Mouse (Mus musculus) B cell, adult 2 months (primary cell): ENCODE measurements around the gene Pycr2.
"Not testable (repeated sequence)": the region's sequence is repeated elsewhere in the genome, so short reads cannot be mapped to it uniquely, and the experiment has no call there.

ENCODE experiments used
- DNase-seq, 2 experiments: peaks; one replicate each; pipeline ENCODE4 v3.0.0; 2022

Pycr2 gene

DNA sequence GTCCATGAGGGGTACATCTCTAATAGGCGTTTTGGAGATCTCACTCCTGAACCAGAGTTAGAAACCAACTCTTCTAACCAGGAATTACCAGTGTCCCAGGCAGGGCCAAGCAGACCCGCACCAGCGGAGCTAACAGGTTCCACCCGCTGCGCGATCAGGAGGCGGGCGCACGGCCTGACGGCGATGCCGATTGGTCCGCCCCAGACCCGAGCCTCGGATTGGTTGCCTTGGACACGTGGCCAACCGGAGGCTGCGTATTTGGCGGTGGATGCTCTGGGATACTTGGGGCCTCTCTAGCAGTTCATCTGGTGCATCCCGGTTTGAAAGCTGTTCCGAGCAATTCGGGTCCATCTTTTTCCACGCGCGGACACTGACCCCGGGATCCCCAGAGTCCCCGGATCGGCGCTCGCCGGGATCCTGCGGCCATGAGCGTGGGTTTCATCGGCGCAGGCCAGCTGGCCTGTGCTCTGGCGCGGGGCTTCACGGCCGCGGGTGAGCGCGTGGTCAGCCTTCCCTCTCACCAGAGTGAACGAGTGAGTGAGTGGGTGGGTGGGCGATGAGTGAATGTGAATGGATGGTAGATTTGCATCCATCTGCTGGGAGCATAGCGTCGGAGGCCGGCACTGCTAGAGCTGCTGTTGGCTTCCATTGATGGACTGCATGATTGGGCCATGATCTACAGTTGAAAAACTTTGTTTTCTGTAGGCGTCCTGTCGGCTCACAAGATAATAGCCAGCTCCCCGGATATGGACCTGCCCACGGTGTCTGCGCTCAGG, at the start of gene Pycr2:
Pycr2 (plus strand) TSS at position 255 of the 776 bp plus-strand sequence.
- peak; percentile 89 to 90 for DNase-seq

DNA sequence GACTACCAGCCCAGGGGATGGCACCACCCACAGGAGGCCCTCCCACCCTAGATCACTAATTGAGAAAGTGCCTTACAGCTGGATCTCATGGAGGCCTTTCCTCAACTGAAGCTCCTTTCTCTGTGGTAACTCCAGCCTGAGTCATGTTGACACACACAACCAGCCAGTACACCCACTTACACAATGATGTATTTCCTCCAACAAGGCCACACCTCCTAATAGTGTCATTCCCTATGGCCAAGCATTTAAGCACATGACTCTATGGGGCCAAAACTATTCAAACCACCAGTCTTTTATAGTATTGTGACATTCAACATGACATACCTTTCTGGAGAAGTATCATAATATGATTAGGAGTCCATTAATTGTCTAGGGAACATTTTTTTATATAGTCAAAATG, 45.3 kb upstream of the Pycr2 start:
- DNase-seq = no peak

GRCm38 (mm10) chr1:180860030-180860429, 44.1 kb upstream of the Pycr2 start:
- DNase-seq = no peak

DNA sequence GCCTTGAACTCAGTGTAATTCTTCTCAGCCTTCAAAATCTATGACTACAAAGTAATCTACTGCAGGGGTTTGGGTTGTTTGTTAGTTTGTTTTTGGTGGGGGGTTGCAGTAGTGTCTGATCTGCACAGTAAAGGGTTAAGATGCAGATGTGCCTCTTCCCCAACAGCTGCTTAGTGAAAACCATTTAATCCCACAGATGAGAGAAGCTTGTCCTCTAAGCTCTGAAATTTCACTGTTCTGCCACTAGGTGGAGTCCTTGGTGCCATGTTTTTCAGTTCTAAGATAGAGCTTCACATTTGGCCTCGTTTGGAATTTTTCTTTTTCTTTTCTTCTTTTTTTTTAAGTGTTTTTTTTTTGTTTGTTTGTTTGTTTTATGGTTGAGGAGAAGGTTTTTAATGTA, 40.5 kb upstream of the Pycr2 start:
- DNase-seq = peak; percentile 58

DNA sequence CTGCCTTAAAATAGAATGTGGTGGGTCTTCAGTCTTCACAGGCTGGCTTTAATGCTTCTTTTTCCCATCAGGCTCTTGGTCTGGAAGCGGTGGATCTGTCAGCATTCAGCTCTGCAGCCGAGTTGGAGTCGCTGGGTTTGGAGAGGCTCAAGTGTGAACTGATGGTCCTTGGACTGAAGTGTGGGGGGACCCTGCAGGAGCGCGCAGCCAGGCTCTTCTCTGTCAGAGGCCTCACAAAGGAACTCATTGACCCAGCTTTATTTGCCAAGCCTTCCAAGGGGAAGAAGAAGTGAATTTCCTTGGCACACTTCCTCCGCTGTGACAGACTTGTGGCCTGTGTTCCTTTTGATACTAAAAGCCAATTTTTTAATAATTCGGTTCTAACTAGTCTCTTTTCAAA, 38.1 kb upstream of the Pycr2 start:
- no peak for DNase-seq

GRCm38 (mm10) chr1:180870122-180870650, 33.9 kb upstream of the Pycr2 start:
- no peak for DNase-seq

DNA sequence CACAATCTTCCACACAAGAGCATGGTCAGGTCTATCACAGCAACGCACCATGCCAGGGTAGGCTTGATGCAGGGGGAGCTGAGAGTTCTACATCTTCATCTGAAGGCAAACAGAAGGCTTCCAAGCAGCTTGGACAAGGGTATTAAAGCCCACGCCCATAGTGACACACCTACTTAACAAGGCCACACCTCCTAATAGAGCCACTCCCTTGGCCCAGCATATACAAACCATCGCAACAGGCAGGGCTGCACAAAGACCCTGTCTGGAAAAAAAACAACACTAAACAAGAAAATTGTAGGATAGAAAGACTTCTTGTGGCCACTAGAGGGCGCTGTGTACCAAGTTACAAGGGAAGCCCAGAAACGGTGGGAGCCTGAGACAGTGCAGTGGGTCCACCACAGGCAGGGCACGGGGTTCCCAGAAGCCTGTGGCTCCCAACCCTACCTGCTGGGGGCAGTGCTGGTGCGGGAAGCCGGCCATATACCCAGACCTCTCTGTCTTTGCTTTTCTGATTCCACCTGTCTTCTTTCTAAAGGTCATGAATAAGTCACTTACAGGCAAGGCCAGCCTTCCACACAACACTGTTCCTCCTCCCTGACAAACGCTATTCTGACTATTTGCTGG, 30.1 kb upstream of the Pycr2 start:
- peak; percentile 80 to 82 for DNase-seq

DNA sequence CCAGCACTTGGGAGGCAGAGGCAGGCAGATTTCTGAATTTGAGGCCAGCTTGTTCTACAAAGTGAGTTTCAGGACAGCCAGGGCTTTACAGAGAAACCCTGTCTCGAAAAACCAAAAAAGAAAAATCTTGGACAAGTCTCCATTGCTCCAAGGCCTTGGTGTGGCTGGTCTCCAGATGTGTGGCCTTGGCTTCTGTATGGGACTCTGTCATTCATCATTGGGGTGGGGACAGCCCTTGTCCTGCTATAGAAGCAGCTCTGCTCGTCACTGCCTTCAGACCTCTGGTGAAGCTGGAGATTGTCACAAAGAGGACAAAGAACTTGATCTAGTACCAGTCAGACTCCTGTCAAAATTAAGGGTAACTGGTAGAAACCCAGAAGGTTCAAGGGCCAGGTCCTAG, 29.5 kb upstream of the Pycr2 start:
- no peak for DNase-seq

- peak; percentile 46 to 55 for DNase-seq
Measured at GRCm38 (mm10) chr1:180875126-180875525, 29.0 kb upstream of the Pycr2 start.

GRCm38 (mm10) chr1:180877466-180877865, 26.6 kb upstream of the Pycr2 start:
- DNase-seq = peak in 1 of 2 experiments; percentile 20

DNA sequence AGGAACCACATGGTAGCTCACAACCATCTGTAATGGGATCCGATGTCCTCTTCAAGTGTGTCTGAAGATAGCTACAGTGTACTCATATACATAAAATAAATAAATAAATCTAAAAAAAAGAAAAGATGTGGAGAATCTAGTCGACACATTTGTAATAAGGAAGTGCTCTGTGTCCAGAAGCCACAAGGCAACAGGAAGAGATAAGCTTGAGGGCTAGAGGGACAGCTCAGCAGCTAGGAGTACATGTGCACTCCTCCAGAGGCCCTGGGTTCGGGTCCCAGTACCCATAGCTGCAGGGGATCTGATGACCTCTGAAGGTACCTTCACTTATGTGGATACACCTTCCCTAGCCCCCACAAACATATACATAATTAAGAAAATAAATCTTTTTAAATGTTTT, 22.3 kb upstream of the Pycr2 start:
- no peak for DNase-seq

GRCm38 (mm10) chr1:180883731-180884130, 20.4 kb upstream of the Pycr2 start:
- no peak for DNase-seq

DNA sequence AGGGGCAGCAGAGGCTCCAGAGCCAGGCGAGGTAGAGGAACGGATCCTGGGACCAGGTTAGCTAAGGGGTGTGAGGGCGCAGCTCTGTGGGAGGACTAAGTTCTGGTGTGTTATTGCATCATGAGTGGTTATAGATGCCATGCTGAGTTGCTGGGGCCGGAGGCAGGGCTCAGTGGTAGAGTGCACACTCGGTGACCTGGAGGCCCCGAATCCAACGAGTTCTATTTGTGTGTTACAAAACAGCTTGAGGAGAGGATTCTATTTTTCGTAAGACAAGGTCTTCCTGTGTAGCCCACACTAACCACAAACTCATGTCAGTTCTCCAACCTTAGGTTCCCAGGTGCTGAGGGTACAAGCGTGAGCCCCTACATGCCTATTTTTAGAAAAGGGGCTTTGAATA, 19.6 kb upstream of the Pycr2 start:
- DNase-seq = peak; percentile 29 to 40

DNA sequence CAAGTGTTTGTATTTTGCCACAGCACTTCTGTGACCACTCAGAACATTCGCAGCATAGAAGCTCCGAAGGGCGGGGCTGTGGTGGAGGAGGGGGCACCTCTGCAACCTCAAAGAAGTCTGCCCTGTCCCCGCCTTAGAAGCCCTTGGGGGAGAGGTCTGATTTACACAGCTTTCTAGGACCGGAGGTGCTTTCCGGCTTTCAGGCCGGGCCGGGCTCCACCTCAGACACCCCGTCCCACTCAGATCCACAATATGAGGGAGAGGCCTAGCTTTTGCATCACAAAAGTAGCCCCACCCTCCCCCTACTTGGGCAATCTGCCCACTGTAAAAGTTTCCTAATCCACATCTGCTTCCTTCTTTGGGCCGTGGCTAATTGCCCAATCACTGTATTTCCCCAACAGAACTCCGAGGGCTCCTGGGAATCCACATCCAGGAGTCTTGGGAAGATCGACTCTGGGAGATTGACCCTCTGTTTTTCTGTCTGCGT, 15.5 kb upstream of the Pycr2 start:
- no peak for DNase-seq

DNA sequence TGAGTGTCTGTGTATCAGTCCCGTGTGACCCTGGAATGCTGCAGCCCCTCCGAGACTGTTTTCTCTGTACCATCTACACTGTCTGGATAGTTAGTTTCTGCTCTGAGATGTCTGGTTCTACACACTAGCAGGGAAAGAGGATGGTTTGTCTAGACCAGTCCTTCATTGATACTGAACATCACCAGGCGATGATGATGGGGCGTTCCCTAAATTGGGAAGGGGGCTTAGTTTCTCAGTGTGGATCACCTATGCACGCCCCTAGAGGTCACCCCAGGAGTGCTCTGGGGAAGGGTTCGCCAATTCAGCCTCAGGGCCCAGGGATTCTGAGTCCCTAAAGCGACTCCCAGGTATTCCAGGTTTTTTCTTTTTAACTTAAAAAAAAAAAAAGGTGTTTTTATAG, 14.9 kb upstream of the Pycr2 start:
- DNase-seq = no peak

DNA sequence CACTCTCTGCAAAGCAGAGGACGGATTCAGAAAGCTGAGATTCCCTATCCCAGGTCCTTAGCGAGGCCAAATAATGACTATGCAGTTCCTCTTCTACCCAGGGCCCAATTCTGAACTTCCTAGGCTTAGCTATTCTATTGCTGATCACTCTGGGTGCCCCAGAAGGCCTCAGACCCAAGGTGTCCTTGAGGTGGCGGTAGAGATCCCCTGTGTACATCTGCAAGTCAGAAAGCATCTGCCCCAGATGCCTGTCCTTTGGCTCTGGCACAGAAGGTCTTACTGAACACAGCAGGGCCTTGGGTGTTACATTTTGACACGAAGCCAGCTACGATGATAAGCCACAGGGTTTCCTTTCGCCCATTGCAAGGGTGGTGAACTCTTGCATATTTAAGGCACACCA, 14.3 kb upstream of the Pycr2 start:
- DNase-seq = peak; percentile 54 to 60

- DNase-seq = no peak
Measured at GRCm38 (mm10) chr1:180892808-180893207, 11.3 kb upstream of the Pycr2 start, which contains the start of gene Lefty2. Gene Lefty2 (plus strand): TSS chr1:180893108.

DNA sequence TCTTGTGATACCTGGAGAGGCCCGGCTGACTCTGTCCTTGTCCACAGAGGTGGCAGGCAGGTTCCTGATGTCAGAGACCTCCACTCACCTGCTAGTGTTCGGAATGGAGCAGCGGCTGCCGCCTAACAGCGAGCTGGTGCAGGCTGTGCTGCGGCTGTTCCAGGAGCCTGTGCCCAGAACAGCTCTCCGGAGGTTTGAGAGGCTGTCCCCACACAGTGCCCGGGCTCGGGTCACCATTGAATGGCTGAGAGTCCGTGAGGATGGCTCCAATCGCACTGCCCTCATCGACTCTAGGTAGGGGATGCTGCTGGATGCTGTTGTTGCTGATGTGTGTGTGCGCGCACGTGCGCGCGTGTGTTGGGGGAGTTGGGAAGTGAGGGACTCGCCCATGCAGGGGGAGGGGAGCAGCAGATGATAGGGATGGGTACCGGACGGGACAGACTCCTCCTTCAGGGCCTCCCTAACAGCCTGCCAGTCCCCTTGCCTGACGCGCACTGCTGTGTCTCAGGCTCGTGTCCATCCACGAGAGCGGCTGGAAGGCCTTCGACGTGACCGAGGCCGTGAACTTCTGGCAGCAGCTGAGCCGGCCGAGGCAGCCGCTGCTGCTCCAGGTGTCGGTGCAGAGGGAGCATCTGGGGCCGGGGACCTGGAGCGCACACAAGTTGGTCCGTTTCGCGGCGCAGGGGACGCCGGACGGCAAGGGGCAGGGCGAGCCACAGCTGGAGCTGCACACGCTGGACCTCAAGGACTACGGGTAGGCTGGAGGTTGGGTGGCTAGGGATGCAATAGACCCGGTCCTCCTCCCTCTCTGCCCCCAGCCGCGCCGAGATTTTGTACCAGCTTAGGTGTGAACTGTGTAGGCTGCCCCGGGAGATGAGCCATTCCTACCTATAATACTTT, 9.8 kb upstream of the Pycr2 start:
- not testable (repeated sequence) for DNase-seq

DNA sequence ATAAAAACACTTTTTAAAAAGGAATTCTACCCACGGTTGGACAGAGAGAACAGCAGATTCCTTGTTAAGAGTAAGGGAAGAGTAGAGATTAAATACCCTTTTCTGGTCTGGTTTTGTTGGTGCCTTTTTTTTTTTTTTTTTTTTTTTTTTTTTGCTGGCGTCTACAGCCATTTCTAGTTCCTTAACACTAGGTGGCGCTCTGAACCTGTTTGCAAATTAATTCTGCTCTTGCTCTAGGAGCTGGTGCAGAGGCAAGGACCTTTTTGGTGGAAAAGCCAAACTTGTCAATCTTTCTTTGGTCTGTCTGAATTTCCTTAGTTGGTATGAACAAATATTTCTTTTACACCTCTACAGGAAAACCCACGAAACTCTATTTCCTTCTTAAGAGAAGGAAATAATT, 3.0 kb upstream of the Pycr2 start:
- DNase-seq = peak; percentile 49 to 50

- DNase-seq = no peak
Measured at GRCm38 (mm10) chr1:180902915-180903314, 1.2 kb upstream of the Pycr2 start.

DNA sequence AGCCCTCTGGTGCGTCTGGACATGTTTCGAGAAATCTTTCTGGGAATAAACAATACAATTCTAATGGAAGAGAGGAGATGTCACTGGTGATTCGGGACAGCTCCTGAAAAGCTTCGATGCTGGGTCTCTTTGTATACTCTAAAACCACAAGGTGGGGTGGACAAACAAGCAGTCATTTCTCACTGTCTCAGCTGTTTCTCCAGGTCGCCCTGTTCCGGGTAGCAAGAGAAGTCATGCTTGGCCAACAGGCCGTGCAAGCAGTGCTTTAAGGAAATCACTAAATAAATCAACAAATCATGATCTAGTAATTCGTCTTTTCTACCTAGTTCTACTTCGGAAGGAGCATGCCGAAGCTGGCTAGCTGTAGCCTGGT, 441 bp upstream of the Pycr2 start:
- DNase-seq = no peak

- DNase-seq = no peak
Measured at GRCm38 (mm10) chr1:180904815-180905080, 655 bp downstream of the Pycr2 start.

GRCm38 (mm10) chr1:180905307-180905706, 1.2 kb downstream of the Pycr2 start:
- no peak for DNase-seq
